Mouse (Mus musculus): ENCODE results near the gene Dnajb14. TPM values are rescaled to one million over a fixed set of nuclear protein-coding genes. Genes with fewer than 3 reads are reported as not detected.
"Not testable (repeated sequence)": the region's sequence is repeated elsewhere in the genome, so short reads cannot be mapped to it uniquely, and the experiment has no call there.

Dnajb14 gene
- total RNA-seq, 2 experiments from 2014 or later = 15.3 to 16.3 TPM

DNA sequence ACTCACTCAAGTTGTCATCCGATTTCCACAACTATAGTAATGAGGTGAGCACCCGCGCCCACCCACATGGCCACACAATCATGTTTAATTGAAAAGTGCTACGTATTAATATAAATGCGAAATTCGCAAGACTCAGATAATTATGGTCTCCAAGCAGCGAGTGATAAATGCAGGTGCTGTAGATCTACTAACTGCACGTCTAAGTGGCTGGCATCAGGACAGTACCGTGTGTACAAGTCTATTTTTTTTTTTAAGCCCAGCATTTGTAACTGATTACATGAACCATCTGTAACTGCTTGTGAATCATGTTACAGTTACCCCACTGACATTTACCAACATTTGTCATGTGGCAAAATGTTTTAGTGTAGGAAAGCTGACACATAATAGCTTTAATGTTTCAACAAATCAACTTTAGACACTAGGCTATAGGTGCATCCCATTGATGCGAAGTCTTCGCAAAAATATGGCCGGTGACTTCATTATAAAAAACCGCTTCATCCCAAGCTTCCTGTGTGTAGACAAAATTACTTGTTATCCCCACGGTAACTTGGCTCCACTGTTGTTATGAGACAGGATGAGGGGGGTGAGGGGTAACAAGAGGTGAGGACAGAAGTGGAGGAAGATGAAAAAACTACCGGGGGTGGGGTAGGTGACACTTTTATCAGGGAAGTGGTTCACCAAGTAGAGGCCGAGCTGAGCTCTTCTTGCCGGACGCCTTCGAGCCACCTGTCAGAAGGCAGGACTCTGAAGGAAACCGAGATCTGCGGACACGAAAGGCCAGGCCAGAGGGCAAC lies 3.9 kb upstream of the Dnajb14 start:
- no peak for DNase-seq

DNA sequence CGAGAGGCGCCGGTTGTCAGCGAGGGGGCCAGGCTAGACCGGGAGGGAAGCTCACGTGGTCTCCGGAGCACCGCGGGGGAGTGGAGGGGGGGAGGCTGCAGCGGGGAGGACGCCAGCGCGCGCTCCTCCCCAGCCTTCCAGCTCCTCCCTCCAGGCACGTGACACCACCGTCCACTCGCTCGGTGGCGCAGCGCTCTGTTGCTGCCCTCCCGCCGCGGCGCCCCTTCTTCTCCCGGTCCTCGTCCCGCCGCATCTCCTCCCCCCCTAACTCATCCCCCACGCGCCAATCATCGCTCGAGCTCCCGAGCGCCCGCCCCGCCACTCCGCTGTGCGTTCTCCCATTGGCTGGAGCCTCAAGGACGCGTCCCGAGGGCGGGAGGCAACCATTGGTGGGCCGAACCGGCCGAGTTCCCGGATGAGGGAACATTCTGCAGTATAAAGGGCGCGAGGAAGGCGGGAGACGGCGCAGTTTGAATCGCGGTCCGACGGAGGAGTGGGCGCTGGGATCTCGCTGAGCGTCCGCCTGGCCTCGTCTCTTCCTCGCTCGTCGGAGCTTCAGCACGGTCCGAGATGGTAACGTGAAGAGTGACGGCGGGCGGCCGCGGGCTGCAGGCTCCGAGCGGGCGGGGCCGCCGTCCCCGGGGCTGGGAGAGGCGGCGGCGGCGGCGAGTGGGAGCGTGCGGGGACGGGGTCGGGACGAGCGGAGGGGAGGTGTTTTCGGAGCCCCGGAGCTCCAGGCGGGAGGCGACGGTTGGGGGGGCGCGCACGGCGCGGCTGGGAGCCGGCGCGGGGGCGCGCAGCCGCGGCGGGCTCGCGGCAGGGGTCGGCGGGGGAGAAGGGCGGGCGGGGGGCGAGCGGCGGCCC lies 3.1 kb upstream of the Dnajb14 start, which contains the start of gene H2afz:
Gene H2afz (plus strand): TSS at position 364 of the 864 bp plus-strand sequence.
- DNase-seq = peak; percentile 99

GRCm38 (mm10) chr3:137864988-137865982 lies 2.2 kb upstream of the Dnajb14 start:
- peak; percentile 93 for DNase-seq

DNA sequence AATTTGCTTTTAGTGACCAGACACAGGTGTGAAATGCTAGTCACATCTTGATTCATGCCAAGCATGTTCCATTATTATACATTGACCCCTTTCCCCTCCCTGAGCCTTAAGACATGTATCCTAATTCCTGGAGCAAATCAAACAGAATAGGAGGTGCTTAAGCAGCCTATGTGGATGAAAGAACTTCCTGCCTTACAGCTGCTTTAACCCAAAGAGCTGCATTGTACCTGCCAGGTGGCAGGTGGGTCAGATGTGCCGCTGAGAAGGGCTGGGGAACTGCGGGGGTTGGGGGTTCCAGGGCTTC lies 390 bp upstream of the Dnajb14 start:
- no peak for DNase-seq

- DNase-seq = no peak
Observed at GRCm38 (mm10) chr3:137868094-137868913, 829 bp downstream of the Dnajb14 start.

- no peak for DNase-seq
Observed at GRCm38 (mm10) chr3:137869395-137869794, 1.9 kb downstream of the Dnajb14 start.

- no peak for DNase-seq
Observed at GRCm38 (mm10) chr3:137879313-137879712, 11.8 kb downstream of the Dnajb14 start.

- DNase-seq = no peak
Observed at GRCm38 (mm10) chr3:137880109-137880748, 12.8 kb downstream of the Dnajb14 start.

- no peak for DNase-seq
Observed at GRCm38 (mm10) chr3:137881093-137881492, 13.6 kb downstream of the Dnajb14 start.

DNA sequence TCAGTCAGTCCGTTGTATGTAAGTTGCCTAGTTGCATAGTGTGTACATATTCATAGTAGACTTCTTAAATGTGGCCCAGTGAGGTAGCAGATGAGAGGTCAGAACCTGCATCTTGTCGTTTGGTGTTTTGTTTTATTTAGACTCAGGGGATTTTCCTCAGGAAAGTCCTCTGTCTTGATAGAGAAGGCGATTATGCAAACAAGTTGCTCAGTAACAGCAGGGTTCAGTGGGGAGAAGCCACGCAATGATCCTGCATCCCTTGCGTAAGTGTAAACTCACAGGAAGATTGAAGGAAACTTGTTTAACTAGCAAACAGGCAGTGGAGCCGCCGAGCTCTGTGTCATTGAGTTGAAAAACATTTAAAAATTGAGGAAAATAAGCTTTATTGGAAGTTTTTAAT lies 20.5 kb downstream of the Dnajb14 start:
- no peak for DNase-seq

DNA sequence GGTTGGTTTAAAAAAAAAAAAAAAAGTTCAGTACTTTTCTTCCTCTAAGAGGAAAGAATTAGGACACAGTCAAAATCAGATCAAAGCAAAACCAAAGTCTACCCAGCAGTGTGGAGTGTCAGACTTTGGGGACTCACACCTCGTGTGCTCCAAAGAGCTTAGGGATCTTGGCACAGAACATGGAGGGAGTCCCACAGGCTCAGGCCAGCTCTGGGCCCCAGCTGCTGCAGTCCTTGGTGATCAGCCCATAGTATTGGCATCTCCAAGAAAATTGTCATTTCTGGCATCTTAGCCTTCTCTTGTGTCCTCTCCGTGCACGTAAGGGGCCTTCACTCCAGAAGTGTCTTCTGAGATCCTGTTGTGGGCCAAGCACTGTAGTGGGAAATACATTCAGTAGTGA lies 23.6 kb downstream of the Dnajb14 start:
- no peak for DNase-seq

DNA sequence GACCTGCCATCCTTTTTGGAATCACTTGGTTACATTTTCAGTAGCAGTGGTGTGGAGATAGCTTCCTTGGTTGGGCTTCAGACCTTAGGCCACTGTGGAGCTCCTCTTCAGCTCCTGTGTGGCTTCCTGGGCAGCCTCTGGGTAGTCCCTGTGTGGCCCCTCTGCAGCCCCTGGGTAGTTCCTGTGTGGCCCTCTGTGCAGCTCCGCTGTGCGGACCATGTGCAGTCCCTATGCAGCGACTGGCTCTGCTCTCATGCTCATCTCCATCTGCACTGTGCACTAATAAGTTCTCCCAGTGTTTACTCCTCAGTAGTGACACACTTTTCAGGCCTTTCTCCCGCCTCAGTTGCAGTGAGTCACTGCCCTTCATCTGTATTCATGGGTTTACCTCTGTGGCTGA lies 24.6 kb downstream of the Dnajb14 start:
- DNase-seq = no peak

DNA sequence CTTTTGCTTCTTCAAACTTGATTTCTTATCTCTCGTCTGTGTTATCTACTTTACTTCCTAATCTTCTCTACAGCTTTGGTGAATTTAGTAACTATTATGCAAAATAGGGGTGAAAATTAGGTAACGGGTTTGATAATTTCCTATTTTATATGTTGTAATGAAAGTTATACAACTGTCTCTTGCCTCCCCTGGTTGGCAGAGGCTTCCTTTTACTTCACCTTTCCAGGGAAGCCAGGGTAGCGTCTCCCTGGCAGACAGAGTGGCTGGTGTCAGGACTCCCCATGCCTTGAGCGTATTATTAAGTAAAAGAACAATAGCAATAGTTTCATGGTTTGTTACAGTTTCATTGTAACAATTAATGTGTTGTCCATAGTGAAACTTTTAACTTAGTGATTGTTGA lies 26.3 kb downstream of the Dnajb14 start:
- DNase-seq = no peak

- DNase-seq = peak; percentile 25
Observed at GRCm38 (mm10) chr3:137895196-137895595, 27.7 kb downstream of the Dnajb14 start.

- no peak for DNase-seq
Observed at GRCm38 (mm10) chr3:137896386-137896785, 28.9 kb downstream of the Dnajb14 start.

- DNase-seq = no peak
Observed at GRCm38 (mm10) chr3:137896867-137897266, 29.4 kb downstream of the Dnajb14 start.

GRCm38 (mm10) chr3:137897685-137898084 lies 30.2 kb downstream of the Dnajb14 start:
- DNase-seq = no peak

DNA sequence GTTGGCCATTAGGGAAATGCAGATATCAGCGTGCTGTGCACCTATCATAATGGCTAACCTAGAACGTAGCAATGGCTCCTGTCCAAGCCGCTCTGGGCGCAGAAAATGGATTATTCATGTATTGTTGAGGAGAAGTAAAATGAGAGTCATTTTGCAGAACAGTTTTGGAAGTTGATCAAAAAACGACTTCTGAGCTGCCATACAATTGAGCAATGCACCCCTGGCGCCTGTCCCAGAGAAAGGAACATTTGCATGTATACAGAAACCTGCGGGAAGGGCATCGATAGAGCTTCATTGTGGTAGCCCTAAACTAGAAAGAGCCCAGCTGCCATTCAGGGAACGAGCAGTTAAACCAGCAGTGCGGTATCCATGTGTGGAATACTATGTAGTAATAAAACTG lies 32.7 kb downstream of the Dnajb14 start:
- DNase-seq = peak; percentile 78

DNA sequence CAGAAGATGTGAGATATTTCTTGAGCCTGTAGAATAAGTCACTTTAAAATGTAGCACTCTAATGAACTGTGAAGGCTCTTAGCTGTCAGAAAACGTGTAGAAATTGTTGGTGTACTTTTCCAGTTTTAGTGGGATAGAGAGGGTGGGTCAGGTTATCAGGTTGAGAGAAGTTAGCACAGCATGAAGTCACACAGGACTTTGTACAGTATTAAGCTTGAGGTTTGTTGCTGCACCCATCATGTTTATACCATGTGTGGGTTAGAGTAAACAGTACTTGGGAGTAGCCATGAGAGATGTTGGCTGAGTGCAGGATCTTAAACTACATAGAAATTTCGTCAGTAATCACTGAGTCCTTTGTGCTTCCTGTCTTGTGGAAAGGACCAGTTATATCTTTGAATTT lies 45.6 kb downstream of the Dnajb14 start:
- no peak for DNase-seq

GRCm38 (mm10) chr3:137914567-137914966 lies 47.1 kb downstream of the Dnajb14 start:
- not testable (repeated sequence) for DNase-seq

- no peak for DNase-seq
Observed at GRCm38 (mm10) chr3:137917694-137918171, 50.3 kb downstream of the Dnajb14 start.

Data from adrenal gland, postnatal 10 days (tissue).